Mouse (Mus musculus) myocyte (in vitro differentiated cells): ENCODE data around the gene Errfi1.

Experiments
- MYOG ChIP-seq, 3 experiments: IDR thresholded peaks; one replicate each; pipeline ENCODE4 v1.6.1; 2011; ENCODE audit warnings: control low read depth in 2 of 3, low read depth in 2 of 3, mild to moderate bottlenecking in 2 of 3; ENCODE audit not compliant: insufficient read length in 2 of 3, control insufficient read depth in 1 of 3, insufficient read depth in 1 of 3
- POLR2A ChIP-seq: IDR thresholded peaks from one replicate; pipeline ENCODE4 v1.6.1; 2011; ENCODE audit warnings: low read depth, mild to moderate bottlenecking, control low read depth, moderate library complexity; ENCODE audit not compliant: insufficient read length

DNA sequence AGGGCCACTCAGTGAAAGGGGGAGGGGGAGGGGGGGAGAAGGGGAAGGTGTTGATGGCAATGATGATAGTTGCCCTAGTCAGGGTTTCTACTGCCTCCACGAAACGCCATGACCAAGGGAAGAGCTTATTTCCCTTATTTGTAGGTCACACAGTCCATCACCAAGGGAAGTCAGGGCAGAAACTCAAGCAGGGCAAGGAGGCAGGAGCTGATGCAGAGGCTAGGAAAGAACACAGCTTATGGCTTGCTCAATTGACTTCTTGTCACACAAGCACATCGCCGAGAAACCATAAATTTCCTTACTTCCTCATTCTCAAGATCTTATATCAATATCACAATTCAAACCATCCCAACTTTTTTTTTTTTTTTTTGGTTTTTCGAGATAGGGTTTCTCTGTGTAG lies 37.6 kb downstream of the Errfi1 start:
- TF ChIP-seq POLR2A (no peak), MYOG (IDR thresholded peaks at IDR 0.05; ENCODE audit: control insufficient read depth in 1 of 3, insufficient read depth in 1 of 3, insufficient read length in 2 of 3, low read depth in 2 of 3) (no peak)
